Mouse (Mus musculus) monocyte, adult 2 months (primary cell): Measurements from ENCODE around the gene Rhod.
"Not testable (repeated sequence)": the region's sequence is repeated elsewhere in the genome, so short reads cannot be mapped to it uniquely, and the experiment has no call there.

ENCODE experiments used
- DNase-seq, 2 experiments: peaks; one replicate each; pipeline ENCODE4 v3.0.0; 2022; ENCODE audit warnings: low spot score in 2 of 2, low read depth in 1 of 2

Gene Rhod

DNA sequence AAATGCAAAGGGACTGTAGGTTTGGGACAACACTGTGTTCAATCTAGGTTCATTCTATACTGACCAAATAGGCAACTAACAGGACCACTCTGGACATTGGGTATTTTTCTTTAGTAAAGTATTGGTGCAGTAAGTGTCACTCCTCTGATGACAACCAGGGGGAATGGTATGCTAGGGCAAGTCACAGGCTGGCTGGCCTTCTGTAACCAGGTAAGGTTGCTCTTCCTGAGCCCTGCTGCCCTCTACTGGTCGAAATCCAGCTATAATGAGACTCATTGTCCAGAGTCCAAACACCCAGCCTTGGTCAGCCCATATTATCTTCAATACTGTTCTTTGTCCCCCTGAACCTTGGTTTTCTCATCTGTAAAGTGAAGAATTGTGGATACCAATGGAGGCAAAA lies 22.0 kb downstream of the Rhod start:
- DNase-seq, result peak in 1 of 2 experiments; percentile 46

DNA sequence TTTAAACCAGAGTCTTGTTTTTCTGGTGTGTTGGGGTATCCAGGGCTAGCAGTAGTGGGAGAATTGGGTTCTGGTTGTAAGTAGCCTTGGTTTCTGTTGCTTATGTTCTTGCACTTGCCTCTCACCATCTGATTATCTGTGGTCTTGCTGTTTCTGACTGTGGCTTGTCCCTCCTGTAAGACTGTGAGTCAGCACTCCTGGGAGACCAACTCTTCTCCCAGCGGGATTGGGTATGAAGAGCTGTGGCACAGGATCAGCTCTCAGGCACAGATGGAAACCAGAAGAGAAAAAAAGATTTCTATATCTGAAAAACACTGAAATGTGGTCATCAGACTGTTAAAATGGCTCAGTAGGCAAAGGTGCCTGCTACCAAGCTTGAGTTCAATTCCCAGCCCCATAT lies 24.6 kb downstream of the Rhod start:
- DNase-seq, result no peak

DNA sequence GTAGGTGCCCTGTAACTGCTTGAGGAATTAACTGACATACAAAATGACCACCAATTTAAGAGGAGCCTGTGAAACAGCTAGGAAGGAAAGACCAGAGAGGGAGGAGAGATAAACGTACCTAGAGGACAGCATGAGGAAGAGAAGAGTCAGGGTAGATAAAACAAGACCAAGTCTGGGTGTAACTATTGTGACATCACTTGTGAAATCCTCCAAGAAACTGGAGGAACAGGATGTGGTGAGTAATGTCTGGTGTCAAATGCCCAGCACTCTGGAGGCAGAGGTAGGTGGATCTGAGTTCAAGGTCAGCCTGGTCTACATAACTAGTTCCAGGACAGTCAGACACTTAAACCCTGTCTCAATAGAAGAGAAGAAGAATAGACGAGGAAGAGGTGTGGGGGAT lies 30.2 kb downstream of the Rhod start:
- peak in 1 of 2 experiments; percentile 38 for DNase-seq

DNA sequence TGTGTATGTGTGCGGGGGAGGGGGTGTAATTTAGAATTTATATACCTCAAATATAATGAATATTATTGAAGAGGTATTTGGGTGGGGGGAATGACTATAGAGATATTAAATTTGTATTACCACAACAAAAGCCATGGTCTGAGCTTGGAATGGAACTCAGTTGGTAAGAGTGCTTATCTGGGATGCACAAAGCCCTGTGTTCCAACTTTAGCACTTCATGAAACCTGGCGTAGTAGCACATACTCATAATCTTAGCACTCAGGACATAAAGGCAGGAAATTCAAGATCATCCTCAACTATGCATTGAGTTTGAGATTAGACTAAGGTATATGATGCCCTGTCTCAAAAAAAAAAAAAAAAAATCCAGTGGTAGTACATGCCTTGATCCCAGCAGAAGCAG lies 34.4 kb downstream of the Rhod start:
- no peak for DNase-seq

DNA sequence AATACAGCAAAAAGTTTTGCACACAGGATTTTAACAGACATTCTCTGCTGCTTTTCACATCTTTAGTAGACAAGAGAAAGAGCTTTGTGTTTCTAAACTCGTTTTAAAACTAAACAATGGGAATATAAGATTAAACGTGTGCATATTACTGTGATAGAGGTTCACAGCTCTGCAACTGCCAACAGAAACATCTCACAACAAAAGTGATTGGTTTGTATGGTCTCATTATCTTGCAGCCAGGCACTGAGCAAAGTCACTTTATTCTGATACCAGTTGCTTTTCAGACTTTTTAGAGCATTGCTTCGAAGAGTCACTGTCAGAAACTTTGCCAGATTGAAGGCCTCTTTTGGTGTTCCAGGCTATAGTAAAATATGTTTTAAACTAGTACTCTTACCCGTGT lies 40.3 kb downstream of the Rhod start:
- no peak for DNase-seq

DNA sequence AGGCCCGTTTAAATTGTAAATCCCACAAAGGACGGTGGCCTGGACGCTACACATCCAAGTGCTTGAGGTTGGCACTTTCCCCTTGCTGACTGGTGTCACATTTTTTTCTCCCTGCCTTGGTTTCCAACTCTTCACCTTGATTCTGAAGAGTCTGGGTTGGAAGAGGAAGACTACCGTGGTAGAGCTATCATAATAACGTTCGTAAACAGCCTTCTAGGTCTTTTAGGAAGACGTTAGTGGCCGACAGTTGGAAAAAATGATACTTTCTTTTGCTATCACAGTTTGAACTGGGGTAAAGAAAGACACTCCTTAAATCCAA lies 40.6 kb downstream of the Rhod start:
- no peak for DNase-seq

DNA sequence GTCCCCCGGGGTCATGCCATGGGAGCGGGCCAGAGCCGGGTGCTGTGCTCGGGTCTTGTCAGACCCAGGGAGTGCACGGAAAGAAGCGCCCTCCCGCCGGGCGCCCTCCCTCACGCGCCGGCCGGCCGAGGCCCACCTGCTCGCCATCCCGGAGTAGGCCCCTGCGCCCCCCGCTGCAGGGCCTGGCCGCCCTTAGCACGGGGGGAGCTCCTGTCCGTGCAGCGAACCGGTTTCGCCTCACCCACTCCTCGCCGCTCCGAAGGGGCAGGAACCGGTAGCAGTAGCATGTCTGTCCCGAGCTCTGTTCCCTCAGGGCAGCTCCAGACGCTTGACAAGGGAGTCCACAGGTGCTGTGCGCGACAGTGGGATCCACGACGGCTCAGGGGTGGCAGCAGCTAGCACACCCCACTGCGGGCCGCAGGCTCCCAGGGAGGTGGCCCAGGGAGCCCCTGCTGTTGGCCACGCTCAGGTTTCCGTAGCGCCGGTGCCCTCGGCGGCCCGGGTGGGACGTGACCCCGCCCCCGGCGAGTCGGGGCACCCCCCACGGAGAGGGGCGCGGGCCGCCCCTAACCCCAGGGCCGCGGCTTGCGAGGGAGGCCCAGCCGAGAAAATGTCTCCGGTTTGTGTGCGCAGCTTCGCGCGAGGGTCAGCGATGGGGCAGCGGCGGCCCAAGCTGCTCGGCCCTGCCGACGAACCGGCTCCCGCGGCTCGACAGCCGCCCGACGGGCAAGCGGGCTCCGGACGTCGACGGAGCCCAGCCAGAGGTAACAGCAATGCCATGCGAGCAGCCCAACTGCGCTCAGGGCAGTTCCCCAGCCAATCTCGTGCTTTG lies 41.2 kb downstream of the Rhod start, which contains the start of gene Kdm2a:
Gene Kdm2a (minus strand): TSS at position 488 of the 832 bp plus-strand sequence.
- DNase-seq, result peak in 1 of 2 experiments; percentile 32

DNA sequence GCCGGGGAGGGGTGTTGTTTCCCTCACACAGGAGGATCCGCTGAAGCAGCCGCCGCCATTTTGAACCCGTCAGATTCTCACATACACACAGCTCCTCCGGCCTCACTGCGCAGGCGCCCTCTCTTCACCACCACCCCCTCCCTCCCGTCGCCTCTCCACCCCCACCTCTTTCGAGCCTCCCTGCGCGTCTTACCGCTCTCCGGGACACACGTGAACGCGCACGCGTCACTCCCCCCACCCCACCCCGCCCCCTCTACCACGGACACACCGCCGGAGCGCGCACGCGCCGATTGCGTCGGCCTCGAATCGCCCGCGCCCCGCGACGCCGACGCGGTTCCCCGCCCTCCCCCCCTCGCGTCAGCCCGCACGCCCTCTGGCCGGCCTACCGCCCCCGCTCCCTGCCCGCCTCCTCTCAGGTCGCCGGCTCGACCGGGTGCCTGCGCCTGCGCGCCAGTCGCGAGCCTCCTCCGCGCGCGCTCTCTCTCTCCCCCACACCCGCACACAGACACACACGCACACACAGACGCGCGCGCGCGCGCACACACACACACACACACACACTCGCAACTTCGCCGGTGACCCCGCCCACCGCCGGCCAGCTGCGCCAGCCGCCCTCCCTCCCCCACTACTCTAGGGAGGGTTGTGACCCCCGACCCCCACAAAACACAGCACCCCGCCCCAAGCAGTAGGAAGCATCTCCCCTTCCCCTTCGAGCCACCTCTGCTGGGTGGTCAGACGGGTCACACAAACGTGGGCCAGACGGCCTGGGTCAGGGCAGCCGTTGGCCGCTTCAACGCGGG lies 42.0 kb downstream of the Rhod start:
- DNase-seq, result peak; percentile 86 to 92

DNA sequence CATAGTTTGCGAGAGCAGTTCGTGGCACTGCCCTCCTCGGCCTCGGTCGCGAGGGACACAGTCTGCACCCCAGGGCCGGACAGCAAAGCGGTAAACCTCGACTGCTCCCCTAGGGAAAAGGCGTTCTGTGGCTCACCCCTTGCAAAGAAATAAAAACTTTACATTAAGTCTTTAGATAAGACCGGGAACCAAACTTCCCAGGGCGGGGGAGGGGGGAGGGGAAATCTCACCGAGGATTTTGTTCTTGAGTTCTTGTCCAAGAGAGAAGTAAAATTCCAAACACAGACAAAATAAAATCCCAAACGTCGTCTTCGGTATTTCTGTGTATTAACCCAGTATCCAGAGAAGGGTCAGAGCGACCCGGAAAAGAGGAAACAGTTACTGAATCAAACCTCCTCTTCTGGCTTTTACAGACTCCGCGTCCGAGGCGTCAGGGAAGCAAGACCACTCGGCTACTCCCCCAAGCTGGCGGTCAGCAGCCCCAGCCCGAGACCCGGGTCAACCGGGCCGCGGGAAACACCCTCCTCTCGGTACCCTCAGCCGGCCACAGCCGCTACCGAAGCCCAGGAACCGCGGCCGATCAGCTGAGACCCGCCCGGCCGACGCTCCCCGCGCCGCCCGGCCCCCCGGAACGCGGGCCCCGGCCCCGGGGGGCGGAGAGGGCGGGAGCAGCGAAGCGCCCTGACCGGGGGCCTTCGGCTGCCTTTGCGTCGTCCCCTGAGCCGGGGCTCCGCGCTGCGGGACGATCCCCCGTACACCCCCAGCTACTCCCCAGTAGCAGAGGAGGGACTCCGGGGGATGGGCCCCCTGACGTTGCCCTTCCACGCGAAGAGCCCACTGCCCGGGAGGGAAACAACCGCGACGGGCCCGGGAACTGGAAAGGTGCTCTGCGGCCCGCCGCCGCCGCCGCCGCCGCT lies 42.9 kb downstream of the Rhod start:
- peak in 1 of 2 experiments; percentile 50 for DNase-seq

DNA sequence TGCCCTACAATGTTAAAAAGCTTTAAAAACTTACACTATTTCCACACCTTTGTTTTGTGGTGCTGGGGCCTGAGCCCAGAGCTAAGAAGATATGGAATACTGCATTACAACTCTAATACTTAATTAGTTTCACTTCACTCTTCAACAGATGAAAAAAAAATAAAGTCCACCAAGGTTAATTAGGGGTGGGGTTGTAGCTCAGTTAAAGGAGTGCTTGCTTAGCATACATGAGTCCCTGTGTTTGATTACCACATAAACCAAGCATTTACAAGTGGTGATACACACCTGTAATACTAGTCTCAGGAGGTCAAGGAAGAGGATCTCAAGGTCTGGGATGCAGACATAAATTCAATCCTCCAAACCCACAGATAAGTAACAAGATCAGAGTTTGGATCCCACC lies 52.0 kb downstream of the Rhod start:
- DNase-seq, result no peak

DNA sequence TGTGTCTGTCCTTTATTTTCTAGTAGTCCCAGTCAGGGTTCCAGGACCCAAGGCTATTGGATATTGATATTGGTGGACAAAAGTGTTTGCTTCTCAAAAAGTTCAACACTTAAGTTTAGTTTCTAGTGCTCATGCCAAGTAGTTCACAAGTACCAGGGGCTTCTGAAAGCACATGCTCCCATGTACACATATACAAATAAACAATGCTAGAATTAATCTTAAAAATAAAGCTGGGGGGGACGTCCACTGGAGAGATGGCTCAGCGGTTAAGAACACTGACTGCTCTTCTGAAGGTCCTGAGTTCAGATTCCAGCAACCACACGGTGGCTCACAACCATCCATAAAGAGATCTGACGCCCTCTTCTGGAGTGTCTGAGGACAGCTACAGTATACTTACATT lies 54.2 kb downstream of the Rhod start:
- no peak for DNase-seq

DNA sequence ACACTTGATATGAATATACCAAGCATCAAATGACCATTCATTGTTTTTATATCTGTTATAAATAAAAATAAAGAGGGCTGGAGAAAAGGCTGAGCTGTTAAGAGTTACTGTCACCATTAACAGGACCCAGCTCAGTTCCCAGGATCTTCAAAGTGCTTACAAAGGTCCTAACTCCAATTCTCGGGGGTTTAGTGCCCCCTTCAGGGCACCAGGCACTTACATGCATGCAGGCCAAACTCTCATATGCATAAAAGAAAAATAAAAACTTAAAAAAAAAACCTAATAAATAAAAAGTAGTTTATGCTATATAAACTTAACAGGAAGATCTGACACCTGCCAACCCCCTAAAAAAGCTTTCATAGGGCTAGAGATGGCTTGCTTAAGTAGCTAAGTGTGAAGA lies 54.9 kb downstream of the Rhod start:
- DNase-seq, result no peak

DNA sequence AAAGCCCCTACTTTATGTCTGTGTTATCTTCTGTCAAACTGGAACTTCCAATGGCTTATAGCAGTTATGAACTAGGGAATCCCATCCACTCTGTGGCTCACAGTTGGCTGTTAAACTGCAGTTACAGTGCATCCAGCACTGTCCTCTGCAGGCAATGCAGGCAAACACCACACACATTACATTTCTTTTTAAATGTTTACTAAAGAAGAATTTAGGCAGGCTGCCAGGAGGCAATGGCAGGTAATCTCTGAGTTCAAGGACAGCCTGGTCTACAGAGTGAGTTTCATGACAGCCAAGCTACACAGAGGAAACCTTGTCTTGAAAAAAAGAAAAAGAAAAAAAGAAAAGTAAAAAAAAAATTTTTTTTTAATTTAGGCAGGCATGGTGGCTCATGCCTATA lies 55.9 kb downstream of the Rhod start:
- DNase-seq, result no peak

DNA sequence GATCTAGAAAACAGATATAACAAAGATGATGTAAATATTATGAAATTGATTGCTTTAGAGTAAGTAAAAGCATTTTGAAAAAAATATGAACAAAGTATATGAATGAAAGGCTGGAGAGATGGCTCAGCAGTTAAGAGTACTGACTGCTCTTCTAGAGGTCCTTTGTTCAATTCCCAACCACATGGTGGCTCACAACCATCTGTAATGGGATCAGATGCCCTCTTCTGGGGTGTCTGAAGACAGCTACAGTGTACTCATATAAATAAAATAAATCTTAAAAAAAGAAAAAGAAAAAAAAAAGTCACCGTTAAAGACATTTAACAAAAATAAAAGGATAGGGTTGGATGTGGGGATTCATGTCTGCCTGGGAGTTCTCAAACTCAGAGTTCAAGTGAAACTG lies 56.9 kb downstream of the Rhod start:
- not testable (repeated sequence) for DNase-seq
